Comparison of ENCODE assay signal across 27 mouse cellular contexts in genomic region chr4:109986301-109986700, GRCm38 (mm10). TPM values are rescaled to one million over a fixed set of nuclear protein-coding genes. Genes with fewer than 3 reads are reported as not detected.
DNase-seq lines count a peak whose midpoint lies in the region; ATAC-seq lines count a peak whose summit lies in the region.
"Had no signal": no experiment of that assay in that cellular context is flagged by ENCODE, and none has a peak within 500 bp of the region (broad histone marks: within the 10 kb centered on the region; RNA-seq: fewer than 3 reads in every experiment).

No protein-coding gene starts in this region.

- 3% methylated on average over 9 of the region's 9 CpGs for WGBS in heart, embryonic 12.5 days
- WGBS in midbrain, embryonic 12.5 days = under 1% methylated on average over 9 of the region's 9 CpGs
- 3% methylated on average over 9 of the region's 9 CpGs for WGBS in midbrain, embryonic 15.5 days
- 5% methylated on average over 9 of the region's 9 CpGs for WGBS in forebrain, embryonic 15.5 days

- H3K36me3 ChIP-seq in heart, embryonic 12.5 days = no peaks in the 10 kb centered on the region
- H3K36me3 ChIP-seq in midbrain, embryonic 12.5 days = no peaks in the 10 kb centered on the region
- no peaks in the 10 kb centered on the region for H3K36me3 ChIP-seq in midbrain, embryonic 15.5 days (replicated peaks)
- no peaks in the 10 kb centered on the region for H3K36me3 ChIP-seq in forebrain, embryonic 15.5 days
- H3K36me3 ChIP-seq: hindbrain, embryonic 15.5 days; limb, embryonic 13.5 days; liver, embryonic 12.5 days; neural tube, embryonic 12.5 days had no signal

- no peak overlapping the region for H3K27ac ChIP-seq in heart, embryonic 12.5 days (ENCODE audit: poor library complexity, severe bottlenecking)
- 0 out of 2 replicates have a peak overlapping the region, but pooled peaks have one; percentile 11 for H3K27ac ChIP-seq in midbrain, embryonic 12.5 days (replicated peaks)
- H3K27ac ChIP-seq in midbrain, embryonic 15.5 days = no peak overlapping the region
- H3K27ac ChIP-seq in forebrain, embryonic 15.5 days (replicated peaks) = peak overlapping the region; percentile 68; the same call in 1 of the 2 replicates
- H3K27ac ChIP-seq: hindbrain, embryonic 15.5 days; layer of hippocampus, adult 2 months; limb, embryonic 13.5 days; liver, embryonic 12.5 days; neural tube, embryonic 12.5 days had no signal

- no peak for ATAC-seq in heart, embryonic 12.5 days (ENCODE audit: insufficient number of reproducible peaks, low FRiP score)
- no peak for ATAC-seq in midbrain, embryonic 12.5 days (ENCODE audit: low FRiP score, low read depth)
- ATAC-seq in midbrain, embryonic 15.5 days (replicated peaks) = no peak
- ATAC-seq in forebrain, embryonic 15.5 days (replicated peaks) = no peak
- ATAC-seq: CD4-positive, CD25-positive, alpha-beta regulatory T cell, adult 4 months; intestine, postnatal 0 days; liver, embryonic 12.5 days had no signal

- H3K9ac ChIP-seq in heart, embryonic 12.5 days = no peak overlapping the region
- no peak overlapping the region for H3K9ac ChIP-seq in midbrain, embryonic 12.5 days (replicated peaks)
- H3K9ac ChIP-seq in midbrain, embryonic 15.5 days = no peak overlapping the region
- H3K9ac ChIP-seq in forebrain, embryonic 15.5 days (replicated peaks) = no peak overlapping the region
- H3K9ac ChIP-seq: hindbrain, embryonic 15.5 days; limb, embryonic 13.5 days; liver, embryonic 12.5 days; neural tube, embryonic 12.5 days had no signal

- H3K27me3 ChIP-seq in heart, embryonic 12.5 days (replicated peaks) = peaks cover 88% of the 10 kb centered on the region
- peaks cover 92% of the 10 kb centered on the region for H3K27me3 ChIP-seq in midbrain, embryonic 12.5 days
- peaks cover 74% of the 10 kb centered on the region for H3K27me3 ChIP-seq in midbrain, embryonic 15.5 days (replicated peaks)
- H3K27me3 ChIP-seq in forebrain, embryonic 15.5 days = peaks cover 31% of the 10 kb centered on the region

- peaks cover 28% of the 10 kb centered on the region for H3K4me1 ChIP-seq in heart, embryonic 12.5 days (replicated peaks)
- peaks cover 32% of the 10 kb centered on the region for H3K4me1 ChIP-seq in midbrain, embryonic 12.5 days
- peaks cover 17% of the 10 kb centered on the region for H3K4me1 ChIP-seq in midbrain, embryonic 15.5 days
- peaks cover 39% of the 10 kb centered on the region for H3K4me1 ChIP-seq in forebrain, embryonic 15.5 days

- no peaks in the 10 kb centered on the region for H3K9me3 ChIP-seq in heart, embryonic 12.5 days (replicated peaks)
- no peaks in the 10 kb centered on the region for H3K9me3 ChIP-seq in midbrain, embryonic 12.5 days
- H3K9me3 ChIP-seq in midbrain, embryonic 15.5 days = no peaks in the 10 kb centered on the region
- no peaks in the 10 kb centered on the region for H3K9me3 ChIP-seq in forebrain, embryonic 15.5 days
- H3K9me3 ChIP-seq: hindbrain, embryonic 15.5 days; limb, embryonic 13.5 days; liver, embryonic 12.5 days; neural tube, embryonic 12.5 days had no signal

- H3K4me2 ChIP-seq in heart, embryonic 12.5 days = no peak overlapping the region
- no peak overlapping the region for H3K4me2 ChIP-seq in midbrain, embryonic 12.5 days (replicated peaks)
- H3K4me2 ChIP-seq in midbrain, embryonic 15.5 days = no peak overlapping the region
- H3K4me2 ChIP-seq in forebrain, embryonic 15.5 days (replicated peaks) = no peak overlapping the region
- H3K4me2 ChIP-seq: heart, embryonic 11.5 days; hindbrain, embryonic 15.5 days; limb, embryonic 13.5 days; liver, embryonic 12.5 days; neural tube, embryonic 12.5 days had no signal

- H3K4me3 ChIP-seq in heart, embryonic 12.5 days = no peak overlapping the region
- no peak overlapping the region for H3K4me3 ChIP-seq in midbrain, embryonic 12.5 days
- H3K4me3 ChIP-seq in midbrain, embryonic 15.5 days = no peak overlapping the region
- no peak overlapping the region for H3K4me3 ChIP-seq in forebrain, embryonic 15.5 days
- H3K4me3 ChIP-seq: hindbrain, embryonic 15.5 days; layer of hippocampus, adult 2 months; limb, embryonic 13.5 days; liver, embryonic 12.5 days; neural tube, embryonic 12.5 days had no signal

- peak; percentile 74 for DNase-seq in heart, adult 11 months
- DNase-seq in embryo, embryonic 9.5 days (ENCODE audit: extremely low spot score) = peak; percentile 20
- DNase-seq in cerebellum, postnatal 4 days (ENCODE audit: low spot score in 2 of 2) = no peak
- no peak for DNase-seq in adrenal gland, adult 8-10 months
- DNase-seq: adrenal gland, postnatal 25 days; cerebellum, adult 9-10 months; gastrocnemius, postnatal 10 days; heart, postnatal 10 days; kidney, postnatal 25 days; layer of hippocampus, postnatal 36 days; lung, adult 18-20 months; right cerebral cortex, adult 18-20 months; thymus, adult 2 months had no signal

RNA-seq across cellular contexts. Expression of gene Dmrta2, which starts 8.4 kb away (rescaled TPM):
- polyA plus RNA-seq in heart, embryonic 12.5 days (2016; fragmentation: Nextera tagmentation; extraction: Ambion mirVana) = 0.13 TPM in 1 of 2 replicates, not detected in the other
- 3.2 TPM in 2 replicates for polyA plus RNA-seq in midbrain, embryonic 12.5 days (2016; fragmentation: Nextera tagmentation; extraction: Ambion mirVana)
- polyA plus RNA-seq in midbrain, embryonic 15.5 days (2015; fragmentation: Nextera tagmentation; extraction: Ambion mirVana) = 1.1 and 1.6 TPM in 2 replicates
- 3.2 and 4.4 TPM in 2 replicates for polyA plus RNA-seq in forebrain, embryonic 15.5 days (2015; fragmentation: Nextera tagmentation; extraction: Ambion mirVana)
- under 1 TPM; 0.17 to 0.52 (median 0.34) TPM for total RNA-seq in adrenal gland, adult 8-10 months (2022)
- total RNA-seq: granulocyte monocyte progenitor cell, adult 5-6 weeks; megakaryocyte, adult 5-6 weeks had no signal
- polyA plus RNA-seq: CD4-positive, CD25-positive, alpha-beta regulatory T cell, adult 4 months; intestine, postnatal 0 days had no signal

Comparison
In these comparisons a context has a peak if more than half of its experiments do, and no peak if none do; other contexts are left out.
1. H3K27ac ChIP-seq: peak in midbrain, embryonic 12.5 days (single experiment) and forebrain, embryonic 15.5 days (single experiment); none in heart, embryonic 12.5 days (single experiment) and midbrain, embryonic 15.5 days (single experiment).
2. DNase-seq: peak in heart, adult 11 months (single experiment) and embryo, embryonic 9.5 days (single experiment); none in cerebellum, postnatal 4 days (0 of 2) and adrenal gland, adult 8-10 months (single experiment).